Mouse (Mus musculus) thymus, postnatal 0 days (tissue): ENCODE measurements around the gene Cks2. TPM values are rescaled to one million over a fixed set of nuclear protein-coding genes. Genes with fewer than 3 reads are reported as not detected.
"Not testable (repeated sequence)": the region's sequence is repeated elsewhere in the genome, so short reads cannot be mapped to it uniquely, and the experiment has no call there.

Source experiments
- DNase-seq: peaks from one replicate; pipeline ENCODE4 v3.0.0-alpha.2; 2015; ENCODE audit warnings: low spot score
- polyA plus RNA-seq: library from polyadenylated mRNA; unstranded; fragments of >200 nt; fragmentation: Nextera tagmentation; extraction: Ambion mirVana; gene quantifications from 2 replicates; pipeline ENCODE4 v1.2.1, GENCODE M21; 2015

Gene Cks2
- polyA plus RNA-seq = 376 and 390 TPM in 2 replicates

DNA sequence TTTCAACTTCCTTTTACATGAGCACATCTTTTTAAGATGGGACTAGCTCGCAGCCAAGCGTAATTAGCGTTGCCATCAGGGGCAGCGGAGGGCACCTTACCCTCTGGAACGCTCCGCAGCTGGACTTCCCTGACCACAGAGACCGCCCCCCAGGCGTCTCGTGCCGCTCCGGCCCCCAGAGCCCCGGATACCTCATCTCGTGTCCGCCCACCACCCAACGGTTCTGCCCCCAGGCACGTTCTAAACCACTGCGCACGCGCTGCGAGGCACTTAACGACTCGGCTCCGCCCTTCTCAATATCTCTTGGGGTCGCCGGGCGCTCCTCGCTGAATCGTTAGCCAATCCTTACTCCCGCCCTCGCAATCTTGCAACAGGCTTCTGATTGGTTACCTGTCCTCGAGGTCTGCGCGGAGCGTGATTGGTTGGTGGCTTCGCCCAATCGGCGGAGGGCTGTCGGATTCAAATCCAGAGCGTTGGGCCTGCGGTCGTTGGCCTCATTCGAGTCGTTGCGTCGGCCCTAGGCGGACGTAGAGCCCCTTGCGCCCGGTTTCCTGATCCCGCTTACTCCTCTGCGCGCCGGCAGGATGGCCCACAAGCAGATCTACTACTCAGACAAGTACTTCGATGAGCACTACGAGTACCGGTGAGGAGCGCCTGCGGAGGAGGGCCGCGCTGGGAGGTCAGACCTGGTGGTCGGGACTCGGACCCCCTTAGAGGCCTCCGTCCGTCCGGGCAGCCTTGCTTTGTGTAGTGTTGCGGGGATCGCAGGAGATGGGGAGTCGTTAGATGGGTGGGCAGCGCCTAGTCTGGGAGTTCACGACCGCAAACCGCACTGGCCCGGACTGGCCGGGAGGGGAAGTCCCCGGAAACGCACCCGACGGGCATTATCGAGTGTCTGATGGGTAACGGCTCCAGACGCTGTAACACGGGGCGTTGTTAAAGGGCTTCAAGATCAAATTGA, at the start of gene Cks2:
Gene Cks2 (plus strand): TSS at position 404 of the 961 bp plus-strand sequence.
- peak; percentile 100 for DNase-seq

DNA sequence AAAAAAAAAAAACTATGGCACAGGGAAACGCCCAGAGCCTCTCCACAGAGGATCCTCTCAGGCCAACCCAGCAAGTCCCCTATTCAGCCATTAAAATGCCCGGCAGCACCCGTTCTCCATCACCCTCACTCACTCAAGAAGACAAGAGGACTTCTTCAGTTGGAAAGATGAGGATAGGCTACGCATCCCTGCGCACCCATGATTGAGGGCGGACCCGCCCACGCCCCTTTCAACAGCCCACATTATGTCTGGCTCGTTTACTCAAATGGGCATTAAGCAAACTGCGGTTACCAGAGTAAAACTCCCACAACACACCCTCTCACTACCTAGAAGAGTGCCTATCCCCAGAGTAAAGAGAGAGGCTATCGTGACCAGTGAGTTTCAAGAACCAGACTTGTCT, 49.6 kb upstream of the Cks2 start:
- no peak for DNase-seq

DNA sequence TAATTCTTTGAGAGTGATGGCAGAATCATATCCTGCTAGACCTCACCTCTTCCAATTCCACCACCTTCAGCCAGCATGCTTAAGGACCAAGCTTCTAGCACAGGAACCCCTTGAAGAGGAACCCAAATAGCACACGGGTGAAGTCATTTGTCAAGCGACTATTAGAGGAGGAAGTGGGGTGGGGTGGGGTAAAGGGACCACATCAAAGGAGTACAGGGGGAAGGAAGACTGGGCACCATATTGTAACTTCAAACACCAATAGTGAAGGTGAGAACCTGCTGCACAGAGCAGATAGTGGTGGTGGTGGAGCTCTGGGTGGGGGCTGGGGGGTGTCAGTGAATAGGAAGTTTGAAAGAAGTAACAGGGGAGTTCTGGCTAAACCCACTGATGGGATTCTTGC, 47.0 kb upstream of the Cks2 start:
- no peak for DNase-seq

DNA sequence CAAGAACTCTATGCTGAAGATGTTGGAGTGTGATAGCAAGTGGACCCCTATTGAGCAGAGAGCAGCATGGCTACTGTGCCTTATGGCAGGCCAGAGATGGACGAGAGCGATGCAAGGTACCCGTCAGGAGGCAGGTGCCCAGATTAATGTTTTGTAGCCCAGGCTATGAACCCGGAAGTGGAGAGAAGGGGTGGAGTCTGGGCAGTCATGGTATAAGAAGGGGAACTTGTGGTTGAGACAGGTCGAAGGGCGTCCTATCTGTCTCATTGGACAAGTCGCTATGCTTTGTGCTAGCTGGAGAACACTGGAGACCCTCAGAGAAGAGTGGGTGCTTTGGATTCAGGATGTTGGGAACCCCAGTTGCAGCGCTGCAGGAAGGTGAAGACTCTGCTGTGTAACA, 44.9 kb upstream of the Cks2 start:
- no peak for DNase-seq

DNA sequence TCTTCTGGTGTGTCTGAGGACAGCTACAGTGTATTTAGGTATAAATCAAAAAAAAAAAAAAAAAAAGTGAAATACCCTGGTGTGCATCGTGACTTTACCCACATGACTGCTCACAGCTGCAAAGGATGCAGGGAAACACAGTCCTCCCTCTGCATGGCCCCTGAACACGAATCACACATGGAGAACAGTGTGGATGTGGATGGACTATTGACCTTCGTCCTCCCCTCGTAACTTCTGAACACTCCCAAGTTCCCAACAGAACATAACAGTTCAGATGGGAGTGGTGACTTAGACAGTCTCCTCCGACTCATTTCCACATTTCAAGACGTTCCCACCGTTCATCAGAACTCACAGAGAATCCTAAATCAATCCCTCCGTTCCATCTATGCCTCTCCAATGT, 42.3 kb upstream of the Cks2 start:
- DNase-seq = no peak

DNA sequence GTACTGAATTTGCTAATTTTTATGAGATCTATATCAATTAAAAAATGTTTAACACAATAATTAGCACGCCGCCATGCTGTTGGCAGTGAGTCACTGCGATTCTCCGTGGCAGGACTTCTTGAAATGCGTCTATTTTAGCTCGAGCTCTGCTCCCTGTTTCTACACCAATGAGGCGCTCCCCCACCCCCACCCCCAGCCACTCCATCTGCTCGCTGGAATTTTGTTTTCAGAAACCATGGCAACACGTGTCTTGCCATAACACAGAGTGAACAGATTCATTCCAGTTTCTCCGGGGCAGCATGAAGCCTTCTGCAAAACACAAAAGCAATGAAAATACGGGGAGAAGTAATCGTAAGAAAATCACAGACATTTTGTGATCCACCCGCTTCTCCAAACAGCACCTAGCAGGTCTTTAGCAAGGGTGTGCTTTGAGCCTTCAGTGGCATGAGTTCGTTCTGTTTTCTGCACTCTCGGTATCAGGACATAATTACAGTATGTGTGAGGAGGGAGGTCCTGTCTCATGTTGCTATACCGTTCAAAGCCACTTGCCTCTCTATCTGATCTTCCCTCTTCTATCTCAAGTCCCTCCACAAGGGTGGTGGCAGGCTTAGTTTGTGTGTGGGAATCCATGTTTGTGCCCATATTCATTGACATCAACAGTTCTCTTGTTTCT, 41.7 kb upstream of the Cks2 start:
- DNase-seq = no peak

DNA sequence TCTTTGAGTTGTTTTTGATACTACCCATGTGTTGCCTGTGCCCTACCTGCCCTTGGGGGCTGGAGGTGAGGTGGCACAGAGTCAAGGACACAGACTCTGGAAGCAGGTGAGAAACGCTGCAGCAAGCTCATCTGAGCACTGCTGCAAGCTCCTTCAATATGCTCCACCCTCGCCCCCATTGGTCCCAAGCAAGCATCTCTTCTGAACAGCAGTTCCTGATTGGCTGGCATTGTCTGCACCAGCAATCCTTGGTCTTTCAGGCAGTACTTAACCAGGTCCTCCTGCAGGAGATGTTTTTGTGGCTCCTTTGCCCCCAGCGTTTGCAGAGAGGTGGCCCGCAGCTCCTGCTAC, 41.2 kb upstream of the Cks2 start:
- no peak for DNase-seq

DNA sequence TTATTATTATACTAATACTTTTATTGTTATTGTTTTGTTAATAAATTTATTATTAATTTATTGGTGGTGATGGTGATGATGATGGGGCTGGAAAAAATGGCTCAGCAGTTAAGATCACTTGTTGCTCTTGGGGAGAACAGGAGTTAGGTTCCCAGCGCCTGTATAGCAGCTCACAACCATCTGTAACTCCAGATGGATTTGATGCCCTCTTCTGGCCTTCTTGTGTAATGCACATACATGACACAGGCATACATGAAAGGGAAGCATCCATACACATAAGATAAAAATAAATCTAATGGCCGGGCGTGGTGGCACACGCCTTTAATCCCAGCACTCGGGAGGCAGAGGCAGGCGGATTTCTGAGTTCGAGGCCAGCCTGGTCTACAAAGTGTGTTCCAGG, 35.8 kb upstream of the Cks2 start:
- no peak for DNase-seq

DNA sequence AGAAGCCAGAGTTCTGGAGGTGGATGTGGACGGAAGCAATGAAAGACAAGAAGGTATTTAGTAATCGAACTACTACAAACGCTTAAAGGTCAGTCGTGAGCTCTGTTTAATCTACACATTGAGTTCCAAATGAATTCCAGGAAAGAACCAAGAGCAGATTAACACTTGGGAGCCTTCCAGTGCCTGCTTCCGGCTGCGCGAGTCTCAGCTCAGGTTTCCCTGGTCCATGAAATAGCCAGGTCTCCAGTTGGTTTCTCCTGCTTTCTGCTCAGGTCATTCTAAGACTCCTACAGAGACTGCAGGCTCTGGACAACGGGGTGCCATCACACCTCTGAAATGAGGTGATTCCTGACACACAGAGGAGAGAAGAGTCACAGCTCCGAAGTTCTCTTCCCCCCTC, 34.0 kb upstream of the Cks2 start:
- DNase-seq = no peak

DNA sequence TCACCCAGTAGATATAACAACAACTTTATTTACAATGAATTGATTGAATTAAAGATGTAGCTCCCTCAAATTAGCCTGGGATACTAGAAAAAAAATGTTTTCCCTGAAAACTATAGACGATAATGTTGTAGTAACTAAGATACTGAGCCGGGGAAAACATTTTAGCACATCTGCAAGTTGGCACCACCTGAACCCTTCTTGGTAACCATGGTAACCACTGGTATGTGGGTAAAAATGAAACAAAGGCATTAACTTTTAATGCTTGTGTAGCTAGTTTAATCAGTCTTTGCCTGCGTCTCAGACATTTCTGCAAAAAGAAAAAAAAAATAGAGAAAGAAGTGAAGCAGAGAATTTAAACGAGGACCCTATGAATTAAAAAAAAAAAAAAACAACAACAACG, 33.5 kb upstream of the Cks2 start:
- no peak for DNase-seq

DNA sequence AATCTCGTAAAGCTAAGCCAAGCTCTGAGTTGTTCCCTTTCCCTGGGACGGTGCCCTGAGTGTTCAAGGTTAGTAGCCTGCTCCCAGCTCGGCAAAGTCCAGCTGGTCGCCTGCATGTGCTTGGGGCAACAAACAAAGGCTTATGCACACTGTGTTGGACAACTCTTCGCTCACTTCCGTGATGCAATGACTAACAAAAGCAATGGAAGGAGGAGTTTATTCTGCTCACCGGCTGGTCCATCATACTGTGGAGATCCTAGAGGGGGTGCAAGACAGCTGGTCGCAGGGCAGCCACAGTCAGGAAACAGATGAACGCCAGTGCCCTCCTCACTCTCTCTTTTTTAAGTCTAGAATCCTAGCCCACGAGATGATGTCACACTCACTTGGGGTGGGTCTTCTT, 29.2 kb upstream of the Cks2 start:
- DNase-seq = no peak

DNA sequence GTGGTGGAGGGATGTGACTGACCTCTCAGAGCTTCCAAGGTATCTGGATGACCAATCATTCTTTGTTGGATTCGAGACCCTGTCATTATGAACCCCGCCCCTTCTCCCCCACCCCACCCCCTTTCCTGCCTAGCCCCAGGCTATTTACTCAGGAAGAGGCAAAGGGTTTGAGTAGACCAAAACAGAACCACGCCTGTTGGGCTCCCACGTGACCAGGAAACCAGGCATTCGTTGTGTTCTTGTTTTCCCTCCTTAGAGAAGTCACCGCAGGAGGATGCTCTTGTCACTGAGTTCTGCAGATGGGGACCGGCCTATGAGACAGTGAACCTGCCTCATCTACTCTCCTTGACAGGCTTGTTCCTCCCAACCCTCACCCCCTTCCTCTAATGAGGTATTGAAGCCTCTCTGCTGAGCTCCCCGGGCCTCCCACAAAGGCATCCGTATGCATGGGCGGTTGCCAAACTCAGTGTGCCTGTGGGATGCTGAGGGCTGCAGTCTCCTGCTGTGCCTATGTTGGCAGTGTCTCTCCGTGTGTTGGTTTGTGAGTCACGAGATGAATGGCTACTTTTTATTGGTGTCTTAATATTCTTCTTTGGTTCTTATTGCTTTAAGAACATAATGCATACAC, 28.5 kb upstream of the Cks2 start:
- DNase-seq = no peak

DNA sequence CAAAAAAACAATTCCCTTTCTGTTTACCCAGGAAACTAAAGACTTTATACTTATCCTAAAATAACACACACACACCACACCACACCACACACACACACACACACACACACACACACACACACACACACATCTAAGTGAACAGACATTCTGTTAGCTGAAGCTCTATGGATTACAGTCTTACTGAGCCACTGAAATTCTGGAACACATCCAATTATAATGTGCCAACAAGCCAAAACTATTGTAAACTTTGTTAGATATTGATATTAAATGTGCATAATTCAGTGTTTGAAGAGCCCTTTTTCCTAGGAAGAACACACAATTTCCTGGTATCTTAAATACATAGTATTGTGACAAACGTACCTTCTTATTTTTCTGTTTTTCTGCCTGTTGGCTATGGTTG, 27.7 kb upstream of the Cks2 start:
- DNase-seq = no peak

DNA sequence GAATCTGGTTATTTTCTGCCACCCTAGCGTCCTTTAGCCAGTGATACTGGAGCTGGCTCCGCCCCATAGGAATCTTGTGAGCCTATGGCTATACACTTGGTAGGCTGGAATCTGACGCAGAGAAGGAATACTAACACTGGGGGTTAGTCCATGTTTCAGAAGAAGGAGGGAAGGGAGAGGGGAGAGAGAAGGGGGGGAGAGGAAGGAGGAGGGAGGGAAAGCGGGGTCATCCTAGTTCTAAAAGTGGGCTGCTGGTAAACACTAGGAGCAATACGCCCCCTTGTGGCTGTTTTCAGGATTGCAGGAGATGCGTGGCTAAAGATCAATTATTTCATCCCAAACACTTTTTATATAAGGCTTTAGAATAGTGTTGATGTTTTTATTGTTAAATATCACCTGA, 27.2 kb upstream of the Cks2 start:
- DNase-seq = peak; percentile 52

DNA sequence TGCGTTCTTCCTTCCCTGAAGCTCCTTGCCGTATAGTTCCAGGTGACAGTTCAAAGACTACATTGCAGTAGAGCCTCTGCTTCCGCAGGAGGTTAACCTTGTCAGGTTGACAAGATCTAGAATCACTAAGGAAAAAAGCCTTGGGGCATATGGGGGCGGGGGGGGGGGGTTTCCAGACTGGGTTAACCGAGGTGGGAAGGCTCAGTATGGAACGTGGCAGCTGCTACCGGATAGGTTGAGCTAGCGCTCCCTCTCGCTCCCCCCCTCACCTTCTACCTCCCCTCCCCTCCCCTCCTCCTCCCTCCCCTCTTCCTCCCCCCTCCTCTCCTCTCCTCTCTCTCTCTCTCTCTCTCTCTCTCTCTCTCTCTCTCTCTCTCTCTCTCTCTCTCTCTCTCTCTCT, 26.4 kb upstream of the Cks2 start:
- DNase-seq = no peak

DNA sequence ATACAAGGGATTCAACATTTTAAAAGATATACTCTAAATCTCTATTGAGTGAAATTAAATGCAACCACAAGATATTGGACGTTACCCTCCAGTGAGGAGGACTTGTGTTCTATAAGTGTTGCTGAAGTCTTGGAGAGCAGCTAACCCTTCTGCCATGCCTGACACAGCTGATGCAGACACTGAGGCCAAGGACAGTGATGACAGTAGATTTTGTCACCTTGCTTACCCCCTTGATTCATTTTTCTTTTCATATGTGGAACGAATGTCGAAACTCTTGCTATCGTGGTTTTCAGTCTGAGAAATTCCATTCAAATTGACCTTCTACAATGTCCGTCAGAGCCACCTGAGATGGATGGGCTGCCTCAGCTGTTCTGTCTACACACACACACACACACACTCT, 22.4 kb upstream of the Cks2 start:
- no peak for DNase-seq

DNA sequence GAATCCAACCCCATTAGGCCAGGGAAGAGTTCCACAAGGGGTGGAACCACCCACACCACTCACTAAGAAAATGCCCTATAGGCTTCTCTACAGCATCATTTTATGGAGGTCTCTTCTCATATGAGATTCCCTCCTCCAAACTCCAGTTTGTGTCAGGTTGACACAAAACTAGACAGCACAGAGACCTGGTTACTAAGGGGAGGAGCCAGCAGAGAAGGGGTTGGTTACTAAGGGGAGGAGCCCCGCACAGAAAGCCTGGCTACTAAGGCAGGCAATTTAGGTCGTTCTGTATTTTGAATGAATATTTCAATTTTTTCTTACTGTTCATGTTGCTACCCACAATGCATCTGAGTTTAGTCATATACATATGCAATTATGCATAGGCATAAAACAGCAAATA, 21.4 kb upstream of the Cks2 start:
- no peak for DNase-seq

DNA sequence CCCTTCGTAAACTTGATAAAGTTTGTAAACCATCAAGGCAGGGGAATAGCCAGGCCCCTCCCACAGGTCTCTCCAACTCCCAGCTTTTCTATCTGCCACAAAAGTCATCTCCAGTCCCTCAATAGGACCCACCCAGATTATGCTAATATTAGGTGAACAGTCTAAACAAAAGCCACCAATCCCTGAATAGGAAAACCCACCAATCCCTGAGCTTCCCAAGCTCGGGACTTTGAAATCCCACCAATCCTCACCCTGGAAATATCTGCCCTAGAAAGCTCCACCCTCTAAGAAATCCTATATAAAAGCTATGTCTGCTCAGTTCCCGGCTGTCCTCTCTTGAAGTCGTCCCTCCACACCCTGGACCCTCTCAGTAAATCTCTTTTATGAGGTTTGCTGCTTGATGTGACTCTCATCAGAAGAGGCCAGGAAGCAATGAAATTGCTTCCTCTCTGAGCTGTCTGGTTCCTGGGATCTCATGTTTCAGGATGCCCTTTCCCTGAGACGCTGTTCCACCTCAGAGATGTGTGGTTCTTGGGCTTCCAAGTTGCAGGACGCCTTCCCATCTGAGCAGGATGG, 16.7 kb upstream of the Cks2 start:
- DNase-seq = no peak

DNA sequence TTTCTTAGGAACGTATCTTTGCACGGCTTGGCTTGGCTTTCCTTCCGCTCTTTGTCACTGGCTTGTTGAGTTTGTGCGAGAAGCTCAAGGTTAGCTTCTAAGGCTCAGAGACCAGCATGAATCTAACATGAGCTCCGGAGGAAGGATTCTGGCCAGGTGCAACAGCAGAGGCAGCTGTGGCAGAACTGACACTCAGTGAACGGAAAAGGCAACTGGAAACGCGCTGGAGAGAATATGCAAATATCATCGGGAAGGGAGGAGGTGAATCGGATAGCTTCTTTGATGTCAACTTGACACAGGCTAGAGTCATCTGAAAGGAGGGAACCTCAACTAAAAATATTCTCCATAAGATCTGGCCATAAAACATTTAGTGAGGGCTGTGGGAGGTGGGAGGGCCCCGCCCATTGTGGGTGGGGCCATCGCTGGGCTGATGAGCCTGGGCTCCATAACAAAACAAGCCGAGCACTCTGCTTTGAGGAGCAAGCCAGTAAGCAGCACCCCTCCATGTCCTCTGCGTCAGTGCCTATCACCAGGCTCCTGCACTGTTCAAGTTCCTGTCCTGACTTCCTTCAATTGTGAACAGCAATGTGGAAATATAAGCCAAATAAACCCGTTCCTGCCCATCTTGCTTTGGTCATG, 13.6 kb upstream of the Cks2 start:
- DNase-seq = no peak

DNA sequence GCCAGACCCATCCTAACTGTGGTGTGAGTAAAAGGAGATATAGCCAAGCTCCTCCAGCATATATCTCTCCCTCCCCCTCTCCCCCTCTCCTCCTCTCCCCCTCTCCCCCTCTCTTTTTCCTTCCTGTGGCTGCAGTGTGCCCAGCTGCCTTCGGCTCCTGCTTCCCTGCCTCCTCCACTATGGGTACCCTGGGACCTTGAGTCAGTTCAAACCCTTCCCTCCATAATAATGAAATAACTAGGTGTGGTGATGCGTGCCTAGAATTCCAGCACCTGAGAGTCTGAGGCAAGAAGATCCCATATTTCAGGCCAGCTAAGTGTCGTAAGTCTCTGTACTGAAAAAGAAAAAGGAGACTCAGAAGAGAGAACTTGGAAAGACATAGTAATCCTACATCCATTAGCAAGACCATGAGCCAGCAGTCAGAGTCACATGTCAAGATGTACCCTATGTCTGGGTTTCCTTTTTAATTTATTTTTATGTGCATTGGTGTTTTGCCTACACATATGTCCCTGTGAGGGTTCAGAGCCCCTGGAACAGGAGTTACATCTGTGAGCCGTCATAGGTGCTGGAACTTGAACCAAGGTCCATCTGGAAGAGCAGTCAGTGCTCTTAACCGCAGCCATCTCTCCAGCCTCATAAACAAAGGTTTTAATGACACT, 12.3 kb upstream of the Cks2 start:
- no peak for DNase-seq

DNA sequence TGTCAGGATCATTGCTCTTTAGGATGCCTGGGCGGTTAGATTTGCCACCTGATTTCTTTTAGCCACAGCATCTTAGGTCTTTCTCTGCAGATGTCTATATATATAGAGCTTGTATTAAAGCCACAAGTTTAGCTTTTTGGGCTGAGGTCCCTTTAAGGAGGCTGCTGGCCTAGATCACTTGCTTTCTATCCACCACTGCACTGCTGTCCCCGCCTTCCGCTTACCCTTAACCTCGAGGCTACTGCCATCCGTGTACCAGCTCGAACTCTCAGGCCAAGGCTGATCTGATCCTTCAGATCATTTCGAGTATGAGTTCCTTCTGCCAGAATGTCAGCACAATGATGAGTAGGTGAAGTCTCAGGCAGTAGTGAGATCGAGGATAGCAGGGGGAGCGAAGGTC, 9.6 kb upstream of the Cks2 start:
- DNase-seq = not testable (repeated sequence)
